Mouse (Mus musculus) myocyte (in vitro differentiated cells): ENCODE measurements around the gene Insc.

Source experiments
- CEBPB ChIP-seq: IDR thresholded peaks from 2 replicates; pipeline ENCODE4 v1.6.1; 2011; ENCODE audit warnings: mild to moderate bottlenecking, moderate library complexity; ENCODE audit not compliant: poor library complexity, insufficient read depth, severe bottlenecking
- E2F4 ChIP-seq: IDR thresholded peaks from one replicate; pipeline ENCODE4 v1.6.1; 2011; ENCODE audit warnings: mild to moderate bottlenecking, control low read depth, moderate library complexity; ENCODE audit not compliant: insufficient read depth
- MAX ChIP-seq: IDR thresholded peaks from one replicate; pipeline ENCODE4 v1.6.1; 2011; ENCODE audit warnings: low read depth, mild to moderate bottlenecking, control low read depth
- MYOD1 ChIP-seq, 3 experiments: IDR thresholded peaks; one replicate each; pipeline ENCODE4 v1.6.1; 2011; ENCODE audit warnings: control low read depth in 2 of 3, low read depth in 2 of 3, mild to moderate bottlenecking in 2 of 3, moderate library complexity in 1 of 3; ENCODE audit not compliant: insufficient read length in 2 of 3, control insufficient read depth in 1 of 3
- MYOG ChIP-seq, 3 experiments: IDR thresholded peaks; one replicate each; pipeline ENCODE4 v1.6.1; 2011; ENCODE audit warnings: control low read depth in 2 of 3, low read depth in 2 of 3, mild to moderate bottlenecking in 2 of 3; ENCODE audit not compliant: insufficient read length in 2 of 3, control insufficient read depth in 1 of 3, insufficient read depth in 1 of 3
- POLR2A ChIP-seq: IDR thresholded peaks from one replicate; pipeline ENCODE4 v1.6.1; 2011; ENCODE audit warnings: low read depth, mild to moderate bottlenecking, control low read depth, moderate library complexity; ENCODE audit not compliant: insufficient read length
- POLR2AphosphoS2 ChIP-seq: IDR thresholded peaks from one replicate; pipeline ENCODE4 v1.6.1; 2011; ENCODE audit warnings: low read depth, control low read depth; ENCODE audit not compliant: insufficient read length
- REST ChIP-seq: IDR thresholded peaks from one replicate; pipeline ENCODE4 v1.6.1; 2011; ENCODE audit warnings: mild to moderate bottlenecking, control low read depth, moderate library complexity; ENCODE audit not compliant: insufficient read depth, insufficient read length
- SRF ChIP-seq: IDR thresholded peaks from one replicate; pipeline ENCODE4 v1.6.1; 2011; ENCODE audit warnings: low read depth; ENCODE audit not compliant: control insufficient read depth, insufficient read length
- TCF12 ChIP-seq: IDR thresholded peaks from one replicate; pipeline ENCODE4 v1.6.1; 2011; ENCODE audit warnings: mild to moderate bottlenecking, control low read depth; ENCODE audit not compliant: poor library complexity, insufficient read depth, severe bottlenecking
- USF1 ChIP-seq: IDR thresholded peaks from one replicate; pipeline ENCODE4 v1.6.1; 2011; ENCODE audit warnings: low read depth, mild to moderate bottlenecking, control low read depth, moderate library complexity

DNA sequence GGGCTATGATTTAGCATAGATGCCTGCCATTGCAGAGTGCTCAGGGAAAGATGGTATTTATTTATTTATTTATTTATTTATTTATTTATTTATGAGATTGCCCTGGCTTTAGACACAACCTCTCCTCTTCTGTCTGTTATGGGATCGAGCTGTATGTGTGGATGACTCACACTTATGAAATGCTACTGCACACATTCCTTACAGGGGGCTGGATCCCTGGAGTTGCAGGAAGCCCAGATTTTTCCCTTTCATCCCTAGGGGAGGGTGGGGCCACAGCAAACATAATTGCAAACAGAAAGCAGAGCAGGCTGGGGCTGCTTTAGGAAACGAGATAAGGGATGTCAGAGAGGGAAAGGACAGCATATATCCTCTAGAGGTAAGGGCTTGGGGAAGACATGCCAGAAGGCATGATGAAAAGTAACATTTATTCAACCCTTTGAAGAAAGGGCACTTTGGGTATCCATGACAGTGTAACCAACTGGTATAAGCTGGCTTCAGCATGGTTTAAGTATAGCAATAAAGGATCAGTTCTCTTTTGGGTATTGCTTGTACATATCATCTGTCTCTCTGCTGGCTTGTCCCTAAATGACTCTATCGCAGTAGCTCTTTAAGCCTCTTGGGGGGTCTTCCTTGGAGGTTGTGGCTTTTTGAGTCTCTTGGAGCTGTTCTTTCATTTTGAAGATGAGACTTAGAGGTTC, 130.0 kb downstream of the Insc start:
- TF ChIP-seq POLR2A (no peak), MAX (no peak), POLR2AphosphoS2 (no peak), USF1 (no peak), TCF12 (no peak), MYOG (IDR thresholded peaks at IDR 0.05; ENCODE audit: control insufficient read depth in 1 of 3, insufficient read depth in 1 of 3, insufficient read length in 2 of 3, low read depth in 2 of 3) (no peak), SRF (no peak), CEBPB (no peak), MYOD1 (IDR thresholded peaks at IDR 0.05; ENCODE audit: control insufficient read depth in 1 of 3, insufficient read length in 2 of 3, low read depth in 2 of 3) (no peak), REST (no peak), E2F4 (no peak)
